Mouse (Mus musculus): ENCODE data around the gene Smpd3.

Gene Smpd3

DNA sequence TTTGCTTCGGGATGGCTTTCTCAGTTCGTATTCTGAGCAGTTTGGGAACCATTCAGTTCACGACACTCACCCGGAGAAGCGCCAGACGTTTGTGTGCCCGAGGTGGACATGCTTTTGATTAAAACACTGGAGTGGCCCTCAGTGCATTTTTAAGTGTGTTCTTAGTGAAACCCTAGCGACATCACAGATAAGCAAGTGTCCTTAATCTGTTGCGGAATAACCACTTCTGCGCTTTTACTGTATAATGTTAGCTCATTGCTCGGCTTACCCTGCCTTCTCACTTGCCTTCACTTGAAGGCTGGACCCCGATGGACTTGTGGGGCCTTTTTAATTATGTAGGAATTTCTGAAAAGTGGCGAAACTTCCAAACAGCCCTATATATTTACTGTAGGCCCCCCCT lies 126.4 kb downstream of the Smpd3 start:
- DNase-seq = no peak

DNA sequence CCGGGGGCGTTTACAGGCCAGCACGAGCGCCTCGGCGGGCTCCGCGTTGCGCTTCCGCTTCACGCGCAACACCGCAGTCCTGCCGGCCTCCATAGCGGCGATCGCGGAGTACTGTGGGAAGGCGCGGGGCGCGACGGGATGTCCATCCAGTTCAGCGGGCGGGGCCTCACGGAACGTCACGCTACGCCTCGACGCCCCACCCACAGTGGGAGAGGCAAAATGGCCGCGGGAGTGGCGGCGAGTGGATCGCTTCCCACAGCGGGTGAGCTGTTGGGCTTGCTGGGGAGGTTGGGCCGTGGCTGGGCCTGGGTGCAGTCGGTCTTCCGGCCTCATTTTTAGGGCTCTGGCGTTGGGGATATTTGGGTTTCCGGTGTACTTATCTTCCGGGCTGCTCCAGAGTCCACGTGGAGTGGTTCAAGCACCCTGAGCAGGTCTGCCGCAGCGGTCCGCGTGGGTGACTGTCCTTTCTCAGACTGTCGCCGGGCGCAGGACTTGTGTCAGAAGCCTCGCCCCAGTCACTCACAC lies 126.9 kb downstream of the Smpd3 start, which contains the start of the genes Slc7a6os and Prmt7:
Gene Slc7a6os (minus strand): TSS at position 115 of the 525 bp plus-strand sequence.
Gene Prmt7 (plus strand): TSS at position 116 of the 525 bp plus-strand sequence.
- peak; percentile 93 for DNase-seq

DNA sequence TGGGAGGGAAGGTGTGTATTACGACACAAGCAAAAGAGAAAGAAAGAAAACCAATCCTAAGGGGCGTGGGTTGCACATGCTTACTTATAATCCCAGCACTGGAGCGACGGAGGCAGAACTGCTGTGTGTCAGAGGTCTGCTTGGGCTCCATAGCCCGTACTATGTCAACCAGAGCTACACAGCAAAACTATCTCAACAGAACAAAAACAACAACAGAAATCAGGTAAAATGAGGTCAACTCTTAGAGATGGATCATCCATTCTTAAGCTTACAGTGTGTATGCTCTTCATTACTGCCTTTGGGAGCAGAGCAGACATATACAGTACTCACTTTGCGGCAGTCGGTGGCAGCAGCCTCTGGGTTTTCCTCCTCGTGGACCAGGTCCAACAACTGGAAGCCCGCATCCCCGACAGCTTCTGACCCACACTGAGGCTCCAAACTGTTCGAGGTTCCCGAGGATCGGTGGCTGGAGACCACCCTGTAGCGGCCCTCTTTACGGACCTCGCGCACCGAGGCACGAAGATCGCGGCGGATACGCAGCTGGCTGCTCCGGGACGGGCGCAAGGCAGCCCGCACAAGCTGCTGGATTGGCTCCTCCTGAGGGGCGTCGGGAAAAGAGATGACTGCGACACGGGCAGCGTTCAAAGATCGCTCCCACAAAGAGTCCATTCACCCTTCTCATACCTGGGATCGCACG lies 127.6 kb downstream of the Smpd3 start:
- DNase-seq = peak; percentile 10

Measured in cerebellum, adult 11-12 months (tissue).